Mouse (Mus musculus) testis, adult 2 months (tissue): ENCODE data around the gene Pdzrn4.

Source experiments
- CTCF ChIP-seq: fragments of 200-500 bp; IDR thresholded peaks from 2 replicates; pipeline ENCODE4 v1.5.1; 2012; ENCODE audit warnings: low read depth, mild to moderate bottlenecking, inconsistent platforms, low read length, moderate library complexity; ENCODE audit not compliant: control insufficient read depth, insufficient read depth, insufficient replicate concordance
- POLR2A ChIP-seq: fragments of 200-500 bp; IDR thresholded peaks from 2 replicates; pipeline ENCODE4 v1.6.1; 2012; ENCODE audit warnings: low read depth, mild to moderate bottlenecking, inconsistent platforms, low read length, moderate library complexity; ENCODE audit not compliant: control insufficient read depth

- TF ChIP-seq CTCF, result no peak
- TF ChIP-seq POLR2A, result no peak
Measured at GRCm38 (mm10) chr15:92449112-92449511, 52.4 kb downstream of the Pdzrn4 start.
